Mouse (Mus musculus): ENCODE data around the gene Ank2. TPM values are rescaled to one million over a fixed set of nuclear protein-coding genes. Genes with fewer than 3 reads are reported as not detected.

The Ank2 gene
- polyA plus RNA-seq, 1 experiment from 2014 or later: 211 TPM

GRCm38 (mm10) chr3:127395202-127395601 is 103.9 kb downstream of the Ank2 start:
- Histone ChIP-seq H3K27ac (replicated peaks; ENCODE audit: low read depth, low read length) (no peak overlapping the region), H3K4me1 (ENCODE audit: control insufficient read depth, insufficient read depth, low read length) (no peaks in the 10 kb centered on the region), H3K36me3 (ENCODE audit: control insufficient read depth, insufficient read depth, low read length) (peaks cover 6% of the 10 kb centered on the region; the same call in 1 of the 2 replicates), H3K27me3 (ENCODE audit: control insufficient read depth, insufficient read depth, low read length) (no peaks in the 10 kb centered on the region), H3K9me3 (ENCODE audit: control insufficient read depth, low read length) (no peaks in the 10 kb centered on the region), H3K4me2 (ENCODE audit: low read length) (no peak overlapping the region), H3K4me3 (replicated peaks; ENCODE audit: low read depth, low read length) (no peak overlapping the region), H3K9ac (replicated peaks; ENCODE audit: low read length) (no peak overlapping the region)
- ATAC-seq (ENCODE audit: low FRiP score, low TSS enrichment) (no peak), DNase-seq (no peak)
- 97% methylated on average over 8 of the region's 8 CpGs for WGBS

GRCm38 (mm10) chr3:127387016-127387517 is 112.1 kb downstream of the Ank2 start:
- no peak overlapping the region for H3K4me2 ChIP-seq (ENCODE audit: low read length)
- peak; percentile 68 for ATAC-seq (ENCODE audit: low FRiP score, low TSS enrichment)
- H3K4me1 ChIP-seq (ENCODE audit: control insufficient read depth, insufficient read depth, low read length): no peaks in the 10 kb centered on the region
- no peaks in the 10 kb centered on the region for H3K9me3 ChIP-seq (ENCODE audit: control insufficient read depth, low read length)
- no peak overlapping the region for H3K4me3 ChIP-seq (replicated peaks; ENCODE audit: low read depth, low read length)
- no peaks in the 10 kb centered on the region for H3K36me3 ChIP-seq (ENCODE audit: control insufficient read depth, insufficient read depth, low read length)
- DNase-seq: peak; percentile 59
- no peak overlapping the region for H3K27ac ChIP-seq (replicated peaks; ENCODE audit: low read depth, low read length)
- no peak overlapping the region for H3K9ac ChIP-seq (replicated peaks; ENCODE audit: low read length)
- 9% methylated on average over 14 of the region's 14 CpGs for WGBS
- H3K27me3 ChIP-seq (ENCODE audit: control insufficient read depth, insufficient read depth, low read length): no peaks in the 10 kb centered on the region

- no peak for DNase-seq
- 96% methylated on average over 3 of the region's 3 CpGs for WGBS
- no peak for ATAC-seq (ENCODE audit: low FRiP score, low TSS enrichment)
- Histone ChIP-seq H3K27ac (replicated peaks; ENCODE audit: low read depth, low read length) (no peak overlapping the region), H3K27me3 (ENCODE audit: control insufficient read depth, insufficient read depth, low read length) (no peaks in the 10 kb centered on the region), H3K4me2 (ENCODE audit: low read length) (no peak overlapping the region), H3K9ac (replicated peaks; ENCODE audit: low read length) (no peak overlapping the region), H3K4me1 (ENCODE audit: control insufficient read depth, insufficient read depth, low read length) (no peaks in the 10 kb centered on the region), H3K9me3 (ENCODE audit: control insufficient read depth, low read length) (no peaks in the 10 kb centered on the region), H3K4me3 (replicated peaks; ENCODE audit: low read depth, low read length) (no peak overlapping the region), H3K36me3 (ENCODE audit: control insufficient read depth, insufficient read depth, low read length) (0 out of 2 replicates have a peak, but pooled peaks cover 3% of the 10 kb centered on the region)
These were observed 115.9 kb downstream of the Ank2 start for GRCm38 (mm10) chr3:127383231-127383630.

- no peak overlapping the region for H3K27ac ChIP-seq (replicated peaks; ENCODE audit: low read depth, low read length)
- no peak overlapping the region for H3K4me2 ChIP-seq (ENCODE audit: low read length)
- H3K4me1 ChIP-seq (ENCODE audit: control insufficient read depth, insufficient read depth, low read length): peaks cover 6% of the 10 kb centered on the region; the same call in 1 of the 2 replicates
- no peak overlapping the region for H3K4me3 ChIP-seq (replicated peaks; ENCODE audit: low read depth, low read length)
- H3K36me3 ChIP-seq (ENCODE audit: control insufficient read depth, insufficient read depth, low read length): 0 out of 2 replicates have a peak, but pooled peaks cover 3% of the 10 kb centered on the region
- no peak for DNase-seq
- ATAC-seq (ENCODE audit: low FRiP score, low TSS enrichment): no peak
- H3K27me3 ChIP-seq (ENCODE audit: control insufficient read depth, insufficient read depth, low read length): no peaks in the 10 kb centered on the region
- 79% methylated on average over 8 of the region's 8 CpGs for WGBS
- no peak overlapping the region for H3K9ac ChIP-seq (replicated peaks; ENCODE audit: low read length)
- H3K9me3 ChIP-seq (ENCODE audit: control insufficient read depth, low read length): 0 out of 2 replicates have a peak, but pooled peaks cover under 1% of the 10 kb centered on the region
These were observed 122.2 kb downstream of the Ank2 start for GRCm38 (mm10) chr3:127376901-127377460.

- Histone ChIP-seq H3K4me1 (ENCODE audit: control insufficient read depth, insufficient read depth, low read length) (peaks cover 6% of the 10 kb centered on the region; the same call in 1 of the 2 replicates), H3K27ac (replicated peaks; ENCODE audit: low read depth, low read length) (no peak overlapping the region), H3K36me3 (ENCODE audit: control insufficient read depth, insufficient read depth, low read length) (0 out of 2 replicates have a peak, but pooled peaks cover 3% of the 10 kb centered on the region), H3K4me2 (ENCODE audit: low read length) (no peak overlapping the region; the same call in 1 of the 2 replicates), H3K9ac (replicated peaks; ENCODE audit: low read length) (no peak overlapping the region), H3K9me3 (ENCODE audit: control insufficient read depth, low read length) (0 out of 2 replicates have a peak, but pooled peaks cover 5% of the 10 kb centered on the region), H3K27me3 (ENCODE audit: control insufficient read depth, insufficient read depth, low read length) (no peaks in the 10 kb centered on the region), H3K4me3 (replicated peaks; ENCODE audit: low read depth, low read length) (no peak overlapping the region)
- WGBS: 28% methylated on average over 11 of the region's 11 CpGs
- peak; percentile 30 for DNase-seq
- no peak for ATAC-seq (ENCODE audit: low FRiP score, low TSS enrichment)
These were observed 123.0 kb downstream of the Ank2 start for GRCm38 (mm10) chr3:127375956-127376660.

GRCm38 (mm10) chr3:127374190-127374710 is 124.9 kb downstream of the Ank2 start:
- Histone ChIP-seq H3K27ac (replicated peaks; ENCODE audit: low read depth, low read length) (no peak overlapping the region), H3K36me3 (ENCODE audit: control insufficient read depth, insufficient read depth, low read length) (no peaks in the 10 kb centered on the region), H3K9me3 (ENCODE audit: control insufficient read depth, low read length) (0 out of 2 replicates have a peak, but pooled peaks cover 5% of the 10 kb centered on the region), H3K9ac (replicated peaks; ENCODE audit: low read length) (no peak overlapping the region), H3K4me3 (replicated peaks; ENCODE audit: low read depth, low read length) (no peak overlapping the region), H3K27me3 (ENCODE audit: control insufficient read depth, insufficient read depth, low read length) (no peaks in the 10 kb centered on the region), H3K4me2 (ENCODE audit: low read length) (no peak overlapping the region), H3K4me1 (ENCODE audit: control insufficient read depth, insufficient read depth, low read length) (peaks cover 6% of the 10 kb centered on the region; the same call in 1 of the 2 replicates)
- ATAC-seq (ENCODE audit: low FRiP score, low TSS enrichment) (no peak), DNase-seq (no peak)
- WGBS: 94% methylated on average over 6 of the region's 6 CpGs

GRCm38 (mm10) chr3:127371774-127372173 is 127.4 kb downstream of the Ank2 start:
- H3K4me1 ChIP-seq (ENCODE audit: control insufficient read depth, insufficient read depth, low read length): peaks cover 11% of the 10 kb centered on the region; the same call in 1 of the 2 replicates
- H3K36me3 ChIP-seq (ENCODE audit: control insufficient read depth, insufficient read depth, low read length): no peaks in the 10 kb centered on the region
- ATAC-seq (ENCODE audit: low FRiP score, low TSS enrichment) (no peak), DNase-seq (no peak)
- H3K27me3 ChIP-seq (ENCODE audit: control insufficient read depth, insufficient read depth, low read length): no peaks in the 10 kb centered on the region
- H3K9ac ChIP-seq (replicated peaks; ENCODE audit: low read length): no peak overlapping the region
- no peak overlapping the region for H3K27ac ChIP-seq (replicated peaks; ENCODE audit: low read depth, low read length)
- 96% methylated on average over 1 of the region's 1 CpGs for WGBS
- no peak overlapping the region for H3K4me3 ChIP-seq (replicated peaks; ENCODE audit: low read depth, low read length)
- H3K9me3 ChIP-seq (ENCODE audit: control insufficient read depth, low read length): 0 out of 2 replicates have a peak, but pooled peaks cover 5% of the 10 kb centered on the region
- H3K4me2 ChIP-seq (ENCODE audit: low read length): no peak overlapping the region

- no peak overlapping the region for H3K9ac ChIP-seq (replicated peaks; ENCODE audit: low read length)
- no peak overlapping the region for H3K4me3 ChIP-seq (replicated peaks; ENCODE audit: low read depth, low read length)
- 73% methylated on average over 6 of the region's 6 CpGs for WGBS
- no peak overlapping the region for H3K4me2 ChIP-seq (ENCODE audit: low read length)
- H3K36me3 ChIP-seq (ENCODE audit: control insufficient read depth, insufficient read depth, low read length): no peaks in the 10 kb centered on the region
- DNase-seq (no peak), ATAC-seq (ENCODE audit: low FRiP score, low TSS enrichment) (no peak)
- H3K27me3 ChIP-seq (ENCODE audit: control insufficient read depth, insufficient read depth, low read length): no peaks in the 10 kb centered on the region
- 0 out of 2 replicates have a peak, but pooled peaks cover 4% of the 10 kb centered on the region for H3K4me1 ChIP-seq (ENCODE audit: control insufficient read depth, insufficient read depth, low read length)
- no peak overlapping the region for H3K27ac ChIP-seq (replicated peaks; ENCODE audit: low read depth, low read length)
- 0 out of 2 replicates have a peak, but pooled peaks cover 5% of the 10 kb centered on the region for H3K9me3 ChIP-seq (ENCODE audit: control insufficient read depth, low read length)
These were observed 129.6 kb downstream of the Ank2 start for GRCm38 (mm10) chr3:127369529-127369928.
